8 mouse cellular contexts compared by ENCODE assay signal in the genomic region with DNA sequence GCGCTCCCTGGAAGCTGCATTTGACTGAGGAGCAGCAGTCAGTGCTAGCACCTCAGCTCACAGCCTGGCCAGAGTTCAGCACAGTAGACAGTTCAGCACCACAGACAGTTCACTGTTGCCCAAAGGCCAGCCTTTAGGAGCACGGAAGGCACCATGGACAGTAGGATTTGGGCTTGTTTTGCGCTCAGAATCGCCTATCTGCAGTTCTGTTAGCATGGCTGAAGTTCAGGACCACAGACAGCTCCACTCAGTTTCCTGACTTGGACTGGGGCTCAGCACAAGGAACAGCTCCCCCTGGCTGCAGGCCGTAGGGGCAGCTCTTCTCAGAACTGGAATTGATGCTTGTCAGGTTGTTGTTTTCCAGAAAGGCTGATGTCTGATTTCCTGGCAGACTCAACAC.
DNase-seq lines count a peak whose midpoint lies in the region; ATAC-seq and TF ChIP-seq lines count a peak whose summit lies in the region.

No protein-coding gene starts in this region.

- no peak overlapping the region for H3K4me3 ChIP-seq in kidney, postnatal 0 days (replicated peaks; ENCODE audit: low read depth, low read length)
- no peak overlapping the region for H3K4me3 ChIP-seq in liver, embryonic 11.5 days (ENCODE audit: low read depth, low read length)

- peak; percentile 18 to 63 for DNase-seq in spleen, adult 18-20 months
- DNase-seq in spleen, adult 12 weeks (ENCODE audit: low spot score): no peak
- peak; percentile 97 for DNase-seq in embryo, embryonic 10 days (ENCODE audit: low spot score)
- peak; percentile 63 to 84 for DNase-seq in heart, adult 18-20 months
- DNase-seq in kidney, postnatal 0 days (ENCODE audit: low spot score): peak; percentile 99
- peak; percentile 71 for DNase-seq in liver, embryonic 11.5 days (ENCODE audit: low spot score)
- DNase-seq in retina, adult 2 months (ENCODE audit: low read depth, low spot score): peak; percentile 9
- peak; percentile 78 for DNase-seq in thymus, postnatal 4 days

- H3K27ac ChIP-seq in kidney, postnatal 0 days: no peak overlapping the region
- no peak overlapping the region for H3K27ac ChIP-seq in liver, embryonic 11.5 days (ENCODE audit: low read depth, low read length)

- no peak overlapping the region for H3K4me2 ChIP-seq in kidney, postnatal 0 days (ENCODE audit: low read length)
- H3K4me2 ChIP-seq in liver, embryonic 11.5 days: no peak overlapping the region

- H3K9ac ChIP-seq in kidney, postnatal 0 days (ENCODE audit: low read depth, low read length): no peak overlapping the region
- no peak overlapping the region for H3K9ac ChIP-seq in liver, embryonic 11.5 days (ENCODE audit: low read depth, low read length)

- H3K36me3 ChIP-seq in kidney, postnatal 0 days (ENCODE audit: insufficient read depth, low read length): no peaks in the 10 kb centered on the region
- no peaks in the 10 kb centered on the region for H3K36me3 ChIP-seq in liver, embryonic 11.5 days (ENCODE audit: control insufficient read depth, insufficient read depth, low read length)

- WGBS in kidney, postnatal 0 days: 19% methylated on average over 5 of the region's 5 CpGs
- WGBS in liver, embryonic 11.5 days: 19% methylated on average over 5 of the region's 5 CpGs

- ATAC-seq in kidney, postnatal 0 days (replicated peaks; ENCODE audit: low FRiP score, low read depth): peak; percentile 72
- ATAC-seq in liver, embryonic 11.5 days (replicated peaks; ENCODE audit: low FRiP score): 0 out of 2 replicates have a peak, but pooled peaks have one; percentile 43

- no peaks in the 10 kb centered on the region for H3K4me1 ChIP-seq in kidney, postnatal 0 days (replicated peaks; ENCODE audit: insufficient read depth, low read length)
- H3K4me1 ChIP-seq in liver, embryonic 11.5 days (replicated peaks; ENCODE audit: control insufficient read depth, insufficient read depth, low read length): no peaks in the 10 kb centered on the region

- H3K27me3 ChIP-seq in kidney, postnatal 0 days (ENCODE audit: insufficient read depth, low read length): no peaks in the 10 kb centered on the region
- H3K27me3 ChIP-seq in liver, embryonic 11.5 days (replicated peaks; ENCODE audit: control insufficient read depth, insufficient read depth, low read length): no peaks in the 10 kb centered on the region

- peak; percentile 99 for TF ChIP-seq CTCF in kidney, postnatal 0 days (IDR thresholded peaks at IDR 0.05; ENCODE audit: low read depth)

- H3K9me3 ChIP-seq in kidney, postnatal 0 days (replicated peaks; ENCODE audit: low read length): no peaks in the 10 kb centered on the region
- no peaks in the 10 kb centered on the region for H3K9me3 ChIP-seq in liver, embryonic 11.5 days (ENCODE audit: control insufficient read depth, low read length)
